Mouse (Mus musculus) ovary, adult 18-20 months (tissue): ENCODE measurements around the gene Kif5a.
"Not testable (repeated sequence)": the region's sequence is repeated elsewhere in the genome, so short reads cannot be mapped to it uniquely, and the experiment has no call there.

Source experiments
- DNase-seq: peaks from one replicate; pipeline ENCODE4 v3.0.0; 2022; ENCODE audit warnings: low spot score, mixed read lengths

Kif5a gene

DNA sequence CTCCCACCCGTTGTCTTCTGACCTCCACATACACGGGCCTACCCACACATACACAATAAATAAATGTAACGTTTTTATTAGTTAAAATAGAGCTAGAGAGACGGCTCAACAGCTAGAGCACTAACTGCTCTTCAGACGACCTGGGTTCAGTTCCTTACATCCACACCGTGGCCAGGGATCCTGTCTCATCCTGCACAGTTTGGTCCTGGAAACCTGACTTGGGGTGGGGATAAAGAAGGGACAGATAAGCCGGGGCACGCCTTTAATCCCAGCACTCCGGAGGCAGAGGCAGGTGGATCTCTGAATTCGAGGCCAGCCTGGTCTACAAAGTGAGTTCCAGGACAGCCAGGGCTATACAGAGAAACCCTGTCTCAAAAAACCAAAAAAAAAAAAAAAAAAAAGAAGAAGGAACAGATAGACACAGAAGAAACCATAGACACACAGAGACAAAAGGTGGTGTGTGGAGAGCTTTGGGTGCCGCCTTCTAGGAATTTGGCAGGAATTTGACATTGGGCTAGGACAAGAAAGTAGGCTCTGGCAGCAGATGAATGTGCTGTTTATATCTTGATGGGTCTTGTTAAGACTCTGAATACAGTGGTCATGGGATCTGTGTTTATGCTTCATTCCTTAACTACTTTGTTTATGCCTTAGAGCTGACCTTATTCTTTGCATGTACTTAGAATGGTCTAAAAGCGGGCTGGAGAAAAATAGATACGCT, 49.3 kb downstream of the Kif5a start:
- DNase-seq: no peak

DNA sequence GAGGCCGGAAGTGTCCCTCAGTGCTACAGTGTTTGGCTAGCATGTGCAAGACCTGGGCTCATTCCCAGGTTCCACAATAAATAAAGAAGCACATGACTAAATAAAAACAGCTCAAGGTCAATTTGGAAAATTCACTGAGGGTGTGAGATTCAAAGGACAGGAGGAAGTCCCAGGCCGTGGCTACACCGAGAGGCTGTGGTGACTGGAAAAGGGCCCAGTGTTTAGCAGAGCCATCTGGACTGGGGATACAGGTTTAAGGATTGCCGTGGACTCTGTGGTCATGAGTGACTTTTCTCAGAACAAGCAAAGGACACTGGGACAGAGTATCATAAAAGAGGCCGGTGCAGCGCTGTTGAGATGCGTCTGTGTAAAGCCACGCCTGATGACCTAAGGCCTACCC, 49.9 kb downstream of the Kif5a start:
- no peak for DNase-seq

DNA sequence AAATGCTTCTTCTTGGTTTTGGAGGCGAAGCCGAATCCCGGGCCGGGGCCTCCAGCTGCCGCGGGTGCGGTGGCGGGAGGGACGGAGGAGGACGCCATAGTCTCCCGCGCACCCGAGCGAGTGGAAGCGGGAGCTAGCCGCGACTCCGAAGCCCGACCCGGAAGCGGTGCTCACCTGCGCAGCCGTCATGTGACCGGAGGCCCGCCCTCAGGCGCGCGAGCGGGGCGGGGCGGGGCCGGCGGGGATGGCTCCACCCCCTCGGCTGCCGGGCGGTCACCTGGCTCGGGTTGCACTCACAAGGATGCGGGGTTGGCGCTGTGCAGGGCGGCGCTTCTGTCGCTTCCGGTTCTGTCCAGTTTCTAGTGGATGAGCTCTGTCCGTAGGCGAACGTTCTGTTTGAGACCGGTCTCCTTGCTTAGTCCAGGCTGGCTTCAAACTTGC, 51.7 kb downstream of the Kif5a start, which contains the start of gene Pip4k2c:
Gene Pip4k2c (minus strand): TSS at position 172 of the 441 bp plus-strand sequence.
- DNase-seq: peak; percentile 88

DNA sequence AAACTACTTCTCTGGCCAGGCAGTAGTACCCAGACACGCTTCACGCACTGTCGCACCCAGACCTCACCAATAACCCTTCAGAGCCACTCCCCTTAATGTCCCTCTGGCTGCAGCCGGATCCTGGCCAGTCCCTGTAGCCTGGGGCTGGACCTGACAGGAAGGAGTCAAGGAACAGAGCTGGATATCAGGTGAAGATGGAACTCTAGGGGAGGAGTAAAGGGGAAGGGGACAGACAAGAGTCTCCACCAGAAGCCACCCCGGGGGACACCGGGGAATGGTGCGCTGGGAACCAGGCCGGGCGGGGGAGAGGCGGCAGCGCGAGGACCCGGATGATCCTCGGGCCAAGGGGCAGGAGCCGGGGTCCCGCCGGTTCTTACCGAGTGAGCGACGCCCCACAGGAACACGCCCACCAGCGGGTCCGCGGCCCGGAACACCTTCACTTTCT, 52.2 kb downstream of the Kif5a start:
- DNase-seq: no peak

DNA sequence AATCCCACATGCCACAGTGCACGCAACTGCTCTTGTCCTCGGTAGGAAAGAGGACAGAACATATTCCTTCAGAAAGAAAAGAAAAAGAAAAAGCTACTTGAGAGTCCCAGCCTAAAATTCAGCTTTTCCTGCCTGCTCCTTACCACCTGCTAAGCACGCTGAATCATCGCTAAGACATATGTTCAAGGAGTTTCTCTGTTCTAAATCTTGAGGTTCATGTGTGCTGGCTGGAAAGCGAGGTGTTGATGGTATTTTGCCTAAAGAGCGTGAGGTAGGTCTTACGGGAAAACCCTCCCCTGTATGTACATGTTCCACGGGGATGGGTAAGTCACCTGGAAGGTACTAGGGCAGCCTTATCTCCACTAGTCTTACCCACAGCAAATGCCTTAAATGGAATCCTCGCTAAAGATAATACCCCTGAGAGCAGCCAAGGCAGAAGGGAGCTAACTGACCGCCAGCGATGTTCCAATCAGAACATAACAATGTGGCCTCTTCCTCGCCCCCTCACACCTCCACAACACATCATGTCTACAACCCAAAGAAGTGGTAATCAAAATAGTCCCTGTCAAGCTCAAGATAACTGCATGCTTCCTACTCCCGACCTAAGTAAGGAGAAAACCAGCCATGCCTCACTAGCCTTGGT, 53.1 kb downstream of the Kif5a start:
- no peak for DNase-seq

DNA sequence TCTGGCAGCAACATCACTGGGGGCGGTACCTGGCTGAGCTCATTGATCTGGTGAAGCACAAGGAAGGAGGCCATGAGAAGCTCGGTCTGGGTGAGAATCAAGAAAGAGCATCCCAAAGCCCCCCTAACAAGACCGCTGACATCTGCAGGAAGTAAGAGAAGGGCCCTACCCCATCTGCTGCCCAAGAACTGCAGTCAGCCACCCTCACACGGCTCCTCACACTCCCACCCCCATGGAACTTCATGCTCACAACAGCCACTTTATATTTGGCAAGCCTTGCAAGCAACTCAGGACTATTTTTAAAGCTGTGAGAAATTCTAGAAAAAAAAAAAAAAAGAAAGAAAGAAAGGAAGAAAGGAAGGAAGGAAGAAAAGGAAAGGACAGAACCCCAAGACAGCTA, 54.2 kb downstream of the Kif5a start:
- DNase-seq: no peak

DNA sequence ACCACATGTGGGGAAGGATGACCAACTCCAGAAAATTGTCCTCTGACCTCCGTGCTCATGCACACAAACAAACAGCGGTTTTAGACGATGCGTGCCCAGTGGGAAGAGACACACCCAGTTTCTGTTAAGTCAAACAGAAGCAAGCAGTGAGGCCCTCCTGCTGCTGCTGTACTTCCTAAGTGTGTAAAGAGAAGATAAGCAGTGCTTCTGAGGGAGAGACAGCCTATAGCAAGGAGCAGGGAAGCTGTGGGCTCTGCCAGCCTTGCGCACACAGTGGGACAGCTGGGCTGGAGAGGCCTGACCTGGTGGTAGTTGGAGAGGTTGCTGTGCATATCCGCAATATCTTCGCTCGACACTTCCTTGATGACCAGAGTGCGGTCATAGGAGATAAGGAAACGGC, 57.8 kb downstream of the Kif5a start:
- DNase-seq: no peak

DNA sequence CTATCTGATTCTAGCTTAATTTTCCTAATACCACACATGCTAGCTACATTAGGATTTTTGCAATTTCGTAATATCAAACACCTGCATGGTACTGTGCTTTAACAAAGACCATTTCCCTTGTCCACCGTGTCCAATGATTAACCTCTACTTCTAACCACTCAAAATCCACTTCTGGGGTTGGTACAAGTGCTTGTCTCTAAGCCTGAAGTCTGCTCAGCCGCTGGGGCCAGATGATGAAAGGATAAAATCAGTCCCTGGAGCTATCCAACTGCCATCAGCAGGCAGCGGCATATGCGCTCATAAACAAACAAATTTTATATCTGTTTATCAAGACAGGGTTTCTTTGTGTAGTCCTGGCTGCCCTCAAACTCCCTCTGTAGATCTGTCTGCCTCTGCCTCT, 58.6 kb downstream of the Kif5a start:
- no peak for DNase-seq

DNA sequence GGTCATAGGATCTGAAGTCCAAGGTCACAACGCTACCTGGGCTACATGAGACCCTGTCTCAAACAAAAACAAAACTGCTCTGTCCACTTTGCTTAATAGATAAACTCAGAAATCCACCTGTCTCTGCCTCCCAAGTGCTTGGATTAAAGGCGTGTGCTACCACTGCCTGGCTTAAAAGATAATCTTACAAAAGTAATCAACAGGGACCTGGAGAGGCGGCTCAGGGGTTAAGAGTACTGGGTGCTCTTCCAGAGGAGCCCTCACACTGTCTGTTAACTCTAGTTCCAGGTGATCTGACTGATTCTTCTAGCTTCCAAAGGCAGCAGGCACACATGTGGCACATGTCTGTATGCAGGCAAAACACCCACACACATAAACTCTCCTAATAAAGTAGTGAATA, 60.0 kb downstream of the Kif5a start:
- DNase-seq: no peak

DNA sequence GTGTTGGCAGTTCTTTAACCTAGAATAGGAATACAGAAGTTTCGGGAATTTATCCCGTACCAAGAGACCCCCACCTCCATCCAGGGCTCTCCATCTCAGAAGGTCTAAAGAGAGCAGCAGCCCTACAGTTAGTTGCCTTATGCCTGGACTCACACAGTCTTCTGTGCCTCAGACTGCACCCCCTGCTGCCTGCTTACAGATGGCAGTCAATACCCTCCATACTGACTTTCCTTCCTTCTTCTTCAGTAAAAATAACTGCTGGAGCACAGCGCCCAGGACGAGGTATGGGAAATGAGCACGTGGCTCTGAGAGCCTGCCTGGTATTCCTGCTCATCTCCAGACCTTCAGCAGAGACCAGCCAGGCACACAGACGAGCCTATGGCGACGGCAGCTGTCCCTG, 62.9 kb downstream of the Kif5a start:
- DNase-seq: no peak

DNA sequence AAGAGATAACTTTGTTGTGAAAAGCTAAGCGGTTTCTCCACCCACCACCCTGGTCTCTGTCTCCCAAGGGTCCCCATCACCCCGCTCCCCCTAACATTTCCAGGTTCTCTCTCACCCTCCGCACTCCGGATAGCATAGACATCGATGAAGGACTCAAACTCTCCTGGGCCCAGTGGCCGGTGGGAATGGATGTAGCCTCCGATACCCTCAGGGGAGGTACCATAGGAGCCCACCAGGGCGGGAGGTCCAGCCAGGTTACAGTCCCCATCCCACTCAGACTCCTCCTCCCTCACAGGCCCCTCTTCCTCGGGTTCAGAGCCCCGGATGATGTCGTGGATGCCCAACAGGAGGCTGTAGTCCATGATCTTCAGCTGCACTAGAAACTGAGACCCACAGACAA, 63.7 kb downstream of the Kif5a start:
- no peak for DNase-seq

DNA sequence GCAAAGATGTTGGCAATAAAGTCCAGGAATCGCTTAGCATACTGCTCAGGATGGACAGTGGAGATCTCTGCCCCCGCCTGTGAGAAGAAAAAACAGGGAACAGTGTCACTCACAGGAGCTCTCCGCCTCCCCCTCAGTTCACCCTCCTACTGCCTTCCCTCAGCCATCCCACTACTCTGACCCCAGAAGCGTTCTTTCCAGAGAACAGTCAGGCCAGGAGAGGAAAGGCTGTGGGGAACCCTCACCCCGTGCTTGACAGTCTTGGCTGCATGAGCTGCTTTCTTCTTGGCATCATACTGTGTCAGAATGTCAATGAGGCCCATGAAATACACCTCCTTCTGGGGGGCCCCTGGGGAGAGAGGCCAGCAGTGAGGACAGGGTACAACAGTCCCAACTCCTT, 64.1 kb downstream of the Kif5a start:
- DNase-seq: no peak

DNA sequence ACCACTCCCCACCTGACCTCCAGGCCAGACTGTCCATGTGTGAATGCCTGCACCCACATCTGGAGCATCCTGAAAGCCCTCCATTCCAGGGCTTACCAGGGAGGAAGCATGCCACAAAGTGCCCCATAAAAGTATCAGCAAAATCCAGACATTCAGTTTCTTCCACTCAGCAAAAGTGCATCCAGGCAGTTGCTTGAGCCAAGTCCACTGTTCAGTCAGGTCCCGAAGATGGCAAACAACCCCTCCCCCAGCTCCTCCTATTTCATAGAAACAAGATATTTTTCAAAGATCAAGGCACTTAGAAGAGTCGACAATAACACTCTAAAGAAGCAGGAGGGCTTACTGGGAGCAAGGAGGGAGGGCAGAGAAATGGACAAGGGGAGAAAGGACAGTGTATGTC, 64.7 kb downstream of the Kif5a start:
- no peak for DNase-seq

DNA sequence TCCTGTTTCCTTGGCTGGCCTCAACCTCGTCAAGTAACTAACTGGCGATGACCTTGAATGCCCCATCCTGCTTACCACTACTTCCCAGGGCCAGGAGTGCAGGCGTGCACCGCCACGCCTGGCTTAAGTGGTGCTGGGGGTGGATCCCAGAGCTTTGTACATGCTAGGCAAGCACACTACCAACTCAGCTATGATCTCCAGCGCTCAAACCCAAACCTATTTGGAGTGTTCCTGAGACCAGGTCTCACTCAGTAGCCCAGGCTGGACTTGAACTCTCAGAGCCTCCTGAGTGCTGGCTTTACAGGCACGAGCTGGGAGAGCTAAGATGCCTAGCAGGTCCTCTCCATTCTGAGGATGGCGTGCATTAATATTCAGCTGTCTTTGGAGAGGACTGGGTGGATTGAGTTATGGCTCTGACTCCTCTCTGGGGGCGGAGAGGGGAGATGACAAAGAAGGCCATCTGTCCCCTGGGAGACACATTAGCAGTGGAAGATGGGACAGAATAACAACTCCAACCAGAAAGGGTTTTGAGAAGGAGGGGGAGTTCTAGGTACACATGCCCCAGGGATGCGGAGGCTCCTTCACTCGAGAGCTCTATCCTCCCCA, 65.5 kb downstream of the Kif5a start:
- DNase-seq: no peak

DNA sequence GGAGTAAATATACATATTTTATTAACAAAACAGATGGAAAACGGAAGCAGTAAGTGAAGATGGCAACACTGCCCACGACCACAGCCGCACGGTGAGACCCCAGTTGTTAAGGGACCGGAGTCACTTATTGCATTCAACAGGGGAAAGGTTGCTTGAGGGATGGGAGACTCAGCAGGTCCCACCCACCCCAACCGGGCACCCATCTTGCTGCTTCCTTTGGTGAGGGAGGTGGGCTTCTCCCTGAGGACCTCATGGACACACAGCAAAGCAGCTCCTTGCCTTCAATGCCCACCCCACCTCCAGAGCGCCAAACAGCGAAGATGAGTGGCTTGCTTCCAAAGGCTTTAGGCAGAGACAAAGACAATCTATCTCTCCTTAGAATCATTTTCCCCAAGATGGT, 66.0 kb downstream of the Kif5a start:
- no peak for DNase-seq

DNA sequence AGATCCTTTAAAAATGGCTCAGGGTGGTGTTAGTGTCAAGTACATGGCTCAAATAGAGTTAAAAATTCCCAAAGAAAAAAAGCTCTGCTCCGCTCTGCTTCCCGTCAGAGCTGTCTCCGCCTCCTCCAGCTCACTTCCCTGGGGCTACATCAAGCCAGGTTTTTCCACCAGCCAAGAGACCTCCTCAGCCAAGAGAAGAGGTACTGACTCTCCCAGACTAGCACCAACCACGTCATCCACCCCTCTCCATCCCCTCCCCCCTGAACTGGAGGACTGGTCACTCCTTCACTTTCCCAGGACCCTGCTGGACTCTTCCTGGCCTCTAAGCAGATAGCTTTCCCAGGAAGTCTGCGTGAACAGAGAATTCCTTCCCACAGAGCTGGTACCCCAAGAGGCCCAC, 66.8 kb downstream of the Kif5a start:
- DNase-seq: peak; percentile 62

DNA sequence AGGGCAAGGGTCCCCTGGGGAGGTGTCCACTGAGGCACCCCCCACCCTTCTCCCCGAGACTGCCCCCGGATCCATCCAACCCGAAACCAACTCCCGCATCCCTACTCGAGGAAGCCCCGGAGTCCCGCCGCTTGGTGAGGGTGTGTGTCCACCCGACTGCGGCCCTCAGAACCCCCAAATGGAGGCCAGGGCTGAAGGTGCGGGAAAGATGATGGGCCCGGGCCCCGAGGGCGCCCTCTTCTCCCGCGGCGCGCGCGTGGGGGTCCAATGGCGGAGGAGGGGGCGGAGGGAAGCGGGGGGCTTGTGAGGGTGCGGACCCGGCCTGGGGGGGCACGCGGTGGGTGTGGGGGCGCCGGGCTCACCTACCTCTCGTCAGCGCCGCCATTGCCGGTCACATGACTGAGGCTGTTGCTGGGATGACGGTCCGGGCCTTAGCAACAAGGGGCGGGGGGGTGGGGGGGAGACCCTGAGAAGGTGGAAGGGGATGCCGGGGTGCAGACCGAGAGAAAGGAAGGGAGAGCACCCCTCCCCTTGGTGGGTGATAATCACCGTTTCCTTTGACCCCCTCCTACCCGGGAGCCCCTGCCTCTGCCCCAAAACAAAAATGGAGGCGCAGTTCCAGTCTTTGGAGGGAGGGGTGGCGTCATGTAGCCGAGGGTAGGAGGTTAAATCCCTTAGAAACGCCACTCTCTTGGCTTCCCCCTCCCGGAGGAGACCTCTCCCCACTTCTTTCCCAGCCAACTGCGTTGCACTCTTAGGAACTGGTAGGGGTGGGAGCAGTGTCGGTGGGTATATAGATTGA, 67.6 kb downstream of the Kif5a start, which contains the start of gene Dtx3:
Gene Dtx3 (minus strand): TSS at position 401 of the 802 bp plus-strand sequence.
- DNase-seq: no peak

DNA sequence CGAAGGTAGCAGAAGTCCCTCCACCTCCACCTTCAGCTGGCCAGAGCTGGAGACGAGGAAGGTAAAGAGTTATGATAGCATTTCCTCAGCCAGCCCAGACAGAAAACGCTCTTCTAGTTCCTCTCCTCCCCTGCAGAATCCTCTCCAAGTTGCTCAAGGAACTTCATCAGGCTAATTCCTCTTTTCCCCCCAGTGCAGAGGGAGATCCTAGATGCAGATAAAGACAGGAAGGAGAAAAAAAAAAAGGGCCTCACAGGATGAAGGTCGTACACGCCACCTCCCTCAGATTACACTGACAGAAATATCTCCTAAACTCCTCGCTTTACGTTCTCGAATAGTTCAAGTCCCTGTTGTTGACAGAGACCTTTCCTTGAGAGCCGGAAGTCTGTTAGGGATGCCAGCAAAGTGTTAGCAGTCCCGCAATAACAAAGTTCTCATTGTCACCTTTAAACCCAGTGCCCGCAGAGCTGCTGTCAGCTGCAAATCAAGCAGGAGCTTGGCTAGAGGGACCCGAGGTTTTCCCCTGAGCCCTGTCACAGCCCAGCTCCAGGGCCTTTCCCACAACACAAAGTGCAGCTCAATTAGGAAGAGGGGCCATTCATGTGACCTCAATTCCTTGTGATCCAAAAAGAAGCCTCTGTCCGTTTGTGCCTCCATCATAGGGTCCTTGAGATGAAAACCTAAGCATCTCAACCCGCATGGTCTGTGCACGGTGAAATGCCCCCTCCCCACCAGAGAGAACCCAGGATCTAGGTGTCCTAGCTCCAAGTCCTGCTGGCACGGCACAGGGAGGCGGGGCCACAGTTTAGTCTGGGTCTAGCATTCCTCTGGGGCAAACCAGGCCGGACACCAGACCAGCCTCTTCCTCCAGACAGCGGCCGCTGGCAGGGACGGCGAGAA, 68.5 kb downstream of the Kif5a start:
- peak; percentile 44 for DNase-seq

DNA sequence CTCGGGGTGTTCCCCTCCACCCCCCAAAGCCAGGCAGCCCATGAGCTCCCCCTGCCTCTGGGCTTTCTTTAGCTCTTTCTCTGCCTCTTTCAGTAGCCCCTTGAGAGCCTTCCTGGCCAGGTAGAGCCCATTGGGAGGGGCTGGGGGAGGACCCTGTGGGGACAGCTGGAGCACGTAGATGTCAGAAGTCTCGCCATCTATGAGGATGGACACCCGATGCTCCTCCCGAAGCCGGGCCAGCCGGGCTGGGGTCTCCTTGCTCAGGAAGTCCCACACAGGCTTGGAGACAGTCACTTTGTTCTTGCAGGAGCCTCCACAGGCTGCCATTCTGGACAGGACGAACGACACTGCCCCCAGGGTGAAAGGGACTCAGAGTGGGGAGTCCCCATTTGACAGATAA, 70.1 kb downstream of the Kif5a start:
- no peak for DNase-seq

DNA sequence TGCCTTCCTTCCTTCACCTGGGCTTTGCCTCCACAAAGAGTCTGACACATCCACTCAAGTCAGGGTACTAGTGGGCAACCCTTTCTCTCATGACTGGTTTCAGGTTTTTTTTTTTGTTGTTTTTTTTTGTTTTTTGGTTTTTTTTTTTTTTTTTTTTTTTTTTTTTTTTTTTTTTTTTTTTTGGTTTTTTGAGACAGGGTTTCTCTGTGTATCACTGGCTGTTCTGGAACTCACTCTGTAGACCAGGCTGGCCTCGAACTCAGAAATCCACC, 71.2 kb downstream of the Kif5a start:
- DNase-seq: not testable (repeated sequence)

DNA sequence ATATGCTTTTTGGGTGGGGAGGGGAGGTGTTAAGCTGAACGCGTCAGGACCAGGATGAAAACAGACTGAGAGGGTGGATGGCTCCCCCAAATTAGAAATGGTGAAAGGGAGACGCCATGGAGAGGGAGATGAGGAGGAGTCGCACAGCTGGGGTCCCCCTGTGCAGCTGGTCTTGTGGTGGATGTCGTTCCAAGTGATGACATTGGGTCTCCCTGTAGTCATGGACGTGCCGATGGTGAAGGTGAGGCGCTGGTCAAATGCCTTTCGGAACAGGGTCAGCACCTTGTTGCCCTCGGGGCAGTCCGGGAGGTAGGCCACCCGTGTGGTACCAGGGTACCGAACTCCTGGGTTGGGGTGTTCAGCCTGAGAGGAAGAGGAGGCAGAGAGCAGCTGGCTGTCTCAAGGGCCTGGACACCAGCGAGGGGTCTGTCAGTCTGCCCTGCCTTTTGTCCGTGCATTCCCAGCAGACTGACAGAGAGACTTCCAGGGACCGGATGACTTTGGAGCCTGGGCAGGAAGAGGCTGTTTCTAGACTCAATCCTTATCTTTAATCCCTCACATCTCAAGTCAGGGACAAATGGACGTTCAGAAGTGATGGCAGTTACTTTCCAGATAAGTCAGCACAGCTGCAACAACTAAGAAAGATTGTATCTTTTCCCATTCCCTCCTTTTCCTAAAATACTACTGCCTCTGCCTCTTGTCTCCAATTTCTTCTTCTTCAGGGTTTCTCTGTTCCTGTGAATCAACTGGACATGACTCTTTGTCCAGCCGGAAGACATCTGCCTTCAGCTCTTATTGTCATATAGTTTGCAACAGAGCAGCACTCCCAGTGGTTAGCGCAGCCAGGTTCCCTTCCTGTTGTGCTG, 71.7 kb downstream of the Kif5a start:
- no peak for DNase-seq
